Mouse (Mus musculus): ENCODE measurements at regions not wholly inside any gene's neighbourhood (a gene's known extent, or its start where the extent isn't known, plus 50 kb on each side); places are given as distances from the start of the nearest gene placed in this dataset.

DNA sequence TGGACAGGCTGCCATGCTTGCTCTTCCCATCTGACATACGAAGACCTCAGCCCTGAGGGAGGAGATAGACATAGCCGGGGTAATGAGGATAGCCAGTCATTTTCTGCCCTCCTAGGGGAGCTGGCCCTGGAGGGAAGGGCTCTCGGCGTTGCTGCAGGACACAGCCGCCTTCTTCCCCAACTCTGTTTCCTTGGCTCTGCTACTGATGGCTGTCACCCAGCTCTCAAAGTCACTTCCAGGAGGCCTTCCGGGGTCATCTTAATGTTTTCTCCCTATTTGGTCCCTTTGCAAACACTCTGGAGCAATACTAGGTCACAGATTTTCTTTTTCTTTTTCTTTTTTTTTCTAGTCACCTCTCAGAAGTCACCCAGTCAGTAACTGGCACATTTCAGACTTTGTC lies 65.9 kb upstream of the Id2 start:
- no peak for TF ChIP-seq GATA1 (IDR thresholded peaks at IDR 0.05; ENCODE audit: borderline replicate concordance, low read length)
- TF ChIP-seq FLI1 (IDR thresholded peaks at IDR 0.05; ENCODE audit: low read length), result no peak

Data from megakaryocyte, embryonic 14.5 days (primary cell).